Mouse (Mus musculus) erythroblast, embryonic 14.5 days (primary cell): ENCODE measurements at regions not wholly inside any gene's neighbourhood (a gene's known extent, or its start where the extent isn't known, plus 50 kb on each side); places are given as distances from the start of the nearest gene placed in this dataset.

Source experiments
- GATA1 ChIP-seq: IDR thresholded peaks from 2 replicates; pipeline ENCODE4 v1.6.1; 2012; ENCODE audit warnings: low read length, inconsistent platforms, mixed read lengths
- TAL1 ChIP-seq: IDR thresholded peaks from 3 replicates; pipeline ENCODE4 v1.6.1; 2012; ENCODE audit warnings: low read length, inconsistent platforms, mixed read lengths

DNA sequence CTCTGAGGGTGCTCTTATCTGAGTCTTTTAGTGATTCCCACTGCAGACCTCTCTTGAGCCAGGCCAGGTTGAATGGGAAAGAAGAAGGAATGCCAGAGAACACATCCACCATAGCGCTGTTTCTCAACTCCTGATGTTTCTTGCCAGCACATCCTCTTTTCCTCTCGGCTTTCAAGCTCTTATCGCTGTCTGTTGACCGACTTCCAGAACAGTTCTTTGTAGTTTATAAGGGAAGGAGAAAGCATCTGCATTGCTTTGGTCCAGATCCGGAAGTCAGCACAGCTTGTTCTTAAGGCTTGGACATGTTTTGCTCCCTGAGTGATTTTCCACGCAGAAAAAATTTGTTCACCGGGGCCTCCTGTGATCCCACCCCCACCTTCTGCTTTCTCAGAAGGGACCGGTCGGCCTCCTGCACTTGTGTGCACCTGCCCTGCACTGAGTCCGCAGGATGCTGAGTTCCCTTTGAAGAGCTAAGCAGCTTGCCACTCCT, 183.7 kb downstream of the Bcl2l11 start:
- TF ChIP-seq TAL1 (no peak), GATA1 (no peak)
